Mouse (Mus musculus) hindbrain, postnatal 0 days (tissue): ENCODE measurements around the gene Ptger1. TPM values are rescaled to one million over a fixed set of nuclear protein-coding genes. Genes with fewer than 3 reads are reported as not detected.

ENCODE experiments used
- ATAC-seq: fragments of 200-750 bp; cut with Nextera tagmentation; 2 replicates; pipeline ENCODE4 v1.8.0; 2017; ENCODE audit warnings: mild to moderate bottlenecking, moderate TSS enrichment, moderate library complexity
- DNase-seq: peaks from one replicate; pipeline ENCODE4 v3.0.0-alpha.2; 2015; ENCODE audit warnings: low spot score
- H3K27ac ChIP-seq: fragments of 300-500 bp; sonication (generic); 2 replicates; pipeline ENCODE4 v1.5.1; 2014; ENCODE audit warnings: mild to moderate bottlenecking
- H3K27me3 ChIP-seq: fragments of 300-500 bp; sonication (generic); 2 replicates; pipeline ENCODE4 v1.6.1; 2014; ENCODE audit warnings: low read length, mixed read lengths; ENCODE audit not compliant: insufficient read depth
- H3K36me3 ChIP-seq: fragments of 300-500 bp; sonication (generic); 2 replicates; pipeline ENCODE4 v1.6.1; 2014; ENCODE audit warnings: low read length, mixed read lengths; ENCODE audit not compliant: insufficient read depth
- H3K4me1 ChIP-seq: fragments of 300-500 bp; sonication (generic); 2 replicates; pipeline ENCODE4 v1.6.1; 2014; ENCODE audit warnings: antibody characterized with exemption, low read length, mixed read lengths; ENCODE audit not compliant: insufficient read depth
- H3K4me2 ChIP-seq: fragments of 300-500 bp; sonication (generic); 2 replicates; pipeline ENCODE4 v1.6.1; 2014; ENCODE audit warnings: low read depth, mild to moderate bottlenecking, low read length, moderate library complexity, mixed read lengths
- H3K4me3 ChIP-seq: fragments of 300-500 bp; sonication (generic); 2 replicates; pipeline ENCODE4 v1.5.1; 2014; ENCODE audit warnings: low read length
- H3K9ac ChIP-seq: fragments of 300-500 bp; sonication (generic); replicated peaks from 2 replicates; pipeline ENCODE4 v1.6.1; 2014; ENCODE audit warnings: mild to moderate bottlenecking, low read length, moderate library complexity, mixed read lengths
- H3K9me3 ChIP-seq: fragments of 300-500 bp; sonication (generic); 2 replicates; pipeline ENCODE4 v1.6.1; 2016; ENCODE audit warnings: low read length, mixed read lengths
- CTCF ChIP-seq: IDR thresholded peaks from 2 replicates; pipeline ENCODE4 v1.5.1; 2016; ENCODE audit warnings: antibody characterized with exemption, control low read depth, low read depth
- WGBS: fragments of 180-500 bp; shearing (Covaris S2); extraction: QIAGEN DNeasy Blood & Tissue Kit; methylation state at CpG from one replicate; pipeline ENCODE4 v1.1.7; 2014; 5-methylcytosine and 5-hydroxymethylcytosine counted together
- polyA plus RNA-seq: library from polyadenylated mRNA; unstranded; fragments of >200 nt; fragmentation: Nextera tagmentation; extraction: Ambion mirVana; gene quantifications from 2 replicates; pipeline ENCODE4 v1.2.1, GENCODE M21; 2015
- total RNA-seq: library from RNA; depleted of rRNA; stranded (reverse); fragments of >200 nt; gene quantifications from 2 replicates; pipeline ENCODE4 v1.2.3, GENCODE M21; 2014; rRNA removed

Gene Ptger1
- total and polyA plus RNA-seq, 2 experiments from 2014 or later: 0.40 to 2.6 TPM

DNA sequence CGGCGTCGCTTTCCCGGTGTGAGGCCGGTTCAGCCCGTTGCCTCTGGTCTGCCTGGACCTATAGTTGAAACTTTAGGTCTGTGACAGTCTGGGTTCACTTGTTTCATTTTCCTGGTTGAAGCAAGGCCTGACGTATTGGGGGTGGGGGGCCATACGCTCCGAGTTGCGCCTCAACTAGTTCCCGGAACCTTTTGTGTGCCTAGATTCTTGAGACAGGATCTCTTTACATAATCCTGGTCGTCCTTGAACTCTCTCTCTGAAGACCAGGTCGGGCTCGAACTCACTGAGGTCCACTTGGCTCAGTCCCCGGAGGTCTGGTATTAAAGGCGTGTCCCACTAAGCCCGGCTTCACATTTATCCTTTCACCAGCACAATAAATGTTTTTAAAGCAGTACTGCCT is 49.3 kb downstream of the Ptger1 start:
- no peak for ATAC-seq
- Histone ChIP-seq H3K9ac (peak overlapping the region; percentile 84), H3K36me3 (peaks cover 7% of the 10 kb centered on the region)

GRCm38 (mm10) chr8:83716563-83716962 is 50.1 kb downstream of the Ptger1 start:
- no peak for TF ChIP-seq CTCF
- ATAC-seq (no peak), DNase-seq (no peak)
- Histone ChIP-seq H3K9ac (no peak overlapping the region), H3K4me3 (0 out of 2 replicates have a peak overlapping the region, but pooled peaks have one; percentile 94), H3K4me1 (0 out of 2 replicates have a peak, but pooled peaks cover 10% of the 10 kb centered on the region), H3K27ac (no peak overlapping the region), H3K36me3 (peaks cover 14% of the 10 kb centered on the region), H3K9me3 (no peaks in the 10 kb centered on the region), H3K27me3 (no peaks in the 10 kb centered on the region), H3K4me2 (peak overlapping the region; percentile 85)
- WGBS: 89% methylated on average over 2 of the region's 2 CpGs

More for the DNA sequence above, 49.3 kb downstream of the Ptger1 start:
- Histone ChIP-seq H3K27me3 (no peaks in the 10 kb centered on the region), H3K4me1 (0 out of 2 replicates have a peak, but pooled peaks cover 10% of the 10 kb centered on the region), H3K9me3 (no peaks in the 10 kb centered on the region), H3K4me3 (peak overlapping the region; percentile 94), H3K4me2 (peak overlapping the region; percentile 85), H3K27ac (peak overlapping the region; percentile 93; the same call in 1 of the 2 replicates)
- WGBS: under 1% methylated on average over 17 of the region's 17 CpGs
- TF ChIP-seq CTCF: no peak
- no peak for DNase-seq

GRCm38 (mm10) chr8:83719048-83719447 is 52.6 kb downstream of the Ptger1 start:
- no peak for ATAC-seq
- H3K27ac ChIP-seq: no peak overlapping the region

GRCm38 (mm10) chr8:83719693-83720092 is 53.2 kb downstream of the Ptger1 start:
- Histone ChIP-seq H3K36me3 (peaks cover 45% of the 10 kb centered on the region), H3K4me3 (no peak overlapping the region), H3K9me3 (no peaks in the 10 kb centered on the region), H3K9ac (no peak overlapping the region), H3K27ac (no peak overlapping the region), H3K4me2 (no peak overlapping the region), H3K27me3 (no peaks in the 10 kb centered on the region), H3K4me1 (0 out of 2 replicates have a peak, but pooled peaks cover 10% of the 10 kb centered on the region)
- no peak for TF ChIP-seq CTCF
- WGBS: 74% methylated on average over 2 of the region's 2 CpGs
- ATAC-seq (no peak), DNase-seq (no peak)

More at GRCm38 (mm10) chr8:83719048-83719447, 52.6 kb downstream of the Ptger1 start:
- TF ChIP-seq CTCF: no peak
- DNase-seq: no peak
- 90% methylated on average over 2 of the region's 2 CpGs for WGBS
- 0 out of 2 replicates have a peak, but pooled peaks cover 10% of the 10 kb centered on the region for H3K4me1 ChIP-seq
- H3K9ac ChIP-seq: no peak overlapping the region
- no peak overlapping the region for H3K4me2 ChIP-seq
- H3K9me3 ChIP-seq: no peaks in the 10 kb centered on the region
- peaks cover 39% of the 10 kb centered on the region for H3K36me3 ChIP-seq
- H3K27me3 ChIP-seq: no peaks in the 10 kb centered on the region
- no peak overlapping the region for H3K4me3 ChIP-seq

DNA sequence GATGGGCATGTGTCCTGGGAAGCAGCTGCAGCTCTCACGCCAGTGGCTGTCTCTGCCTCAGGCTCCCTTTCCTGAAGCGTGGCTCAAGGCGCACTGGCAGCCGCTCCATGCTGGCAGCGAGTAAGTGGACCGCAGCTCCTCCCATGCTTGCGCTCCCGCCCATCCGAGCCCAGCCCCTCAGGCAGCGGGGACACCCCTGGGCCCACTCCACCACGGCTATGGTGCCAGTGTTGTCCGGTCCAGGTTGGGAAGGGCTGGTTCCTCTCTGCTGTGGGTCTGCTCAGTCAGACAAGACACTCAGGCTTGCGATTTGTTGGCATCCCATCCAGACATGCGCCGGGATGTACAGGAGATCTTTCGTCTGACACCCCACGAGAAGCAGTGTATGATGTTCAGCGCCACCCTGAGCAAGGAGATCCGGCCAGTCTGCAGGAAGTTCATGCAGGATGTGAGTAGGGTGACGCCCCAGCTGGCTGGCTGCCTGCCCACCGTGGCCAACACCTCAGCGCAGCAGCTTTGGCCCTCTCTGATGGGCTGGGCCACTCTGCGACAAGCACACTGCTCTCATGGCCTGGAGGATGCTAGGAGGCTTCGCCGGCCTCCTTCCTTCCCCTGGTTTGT is 55.0 kb downstream of the Ptger1 start:
- Histone ChIP-seq H3K4me2 (no peak overlapping the region), H3K4me3 (no peak overlapping the region), H3K9me3 (no peaks in the 10 kb centered on the region), H3K4me1 (0 out of 2 replicates have a peak, but pooled peaks cover 4% of the 10 kb centered on the region), H3K27me3 (no peaks in the 10 kb centered on the region), H3K27ac (no peak overlapping the region), H3K9ac (no peak overlapping the region), H3K36me3 (peaks cover 53% of the 10 kb centered on the region)
- WGBS: 90% methylated on average over 25 of the region's 25 CpGs
- no peak for ATAC-seq
- TF ChIP-seq CTCF: no peak
- DNase-seq: no peak

Other genes starting within 250 kb of the Ptger1 start
- 179 and 224 TPM in 2 replicates for gene Scoc, start 208.3 kb upstream of the Ptger1 start, total RNA-seq
- 441 TPM in 2 replicates for gene Scoc, start 208.3 kb upstream of the Ptger1 start, polyA plus RNA-seq
- gene Olfr370, start 130.9 kb upstream of the Ptger1 start, total RNA-seq: 0.05 TPM in 1 of 2 replicates, not detected in the other
- 0.08 TPM in 1 of 2 replicates, not detected in the other for gene Olfr370, start 130.9 kb upstream of the Ptger1 start, polyA plus RNA-seq
- 124 and 186 TPM in 2 replicates for gene Ndufb7, start 100.0 kb upstream of the Ptger1 start, total RNA-seq
- gene Ndufb7, start 100.0 kb upstream of the Ptger1 start, polyA plus RNA-seq: 436 and 442 TPM in 2 replicates
- 1,283 and 1,409 TPM in 2 replicates for gene Tecr, start 58.7 kb upstream of the Ptger1 start, total RNA-seq
- gene Tecr, start 58.7 kb upstream of the Ptger1 start, polyA plus RNA-seq: 1,550 and 1,625 TPM in 2 replicates
- 35.3 and 42.7 TPM in 2 replicates for gene Dnajb1, start 58.5 kb upstream of the Ptger1 start, total RNA-seq
- 60.1 and 65.0 TPM in 2 replicates for gene Dnajb1, start 58.5 kb upstream of the Ptger1 start, polyA plus RNA-seq
- 71.5 and 84.9 TPM in 2 replicates for gene Gipc1, start 14.0 kb upstream of the Ptger1 start, total RNA-seq
- 114 and 121 TPM in 2 replicates for gene Gipc1, start 14.0 kb upstream of the Ptger1 start, polyA plus RNA-seq
- gene Pkn1, start 32.5 kb downstream of the Ptger1 start, total RNA-seq: 54.7 and 65.6 TPM in 2 replicates
- gene Pkn1, start 32.5 kb downstream of the Ptger1 start, polyA plus RNA-seq: 18.2 and 21.8 TPM in 2 replicates
- 36.2 and 44.6 TPM in 2 replicates for gene Ddx39, start 48.5 kb downstream of the Ptger1 start, total RNA-seq
- gene Ddx39, start 48.5 kb downstream of the Ptger1 start, polyA plus RNA-seq: 72.3 and 75.9 TPM in 2 replicates
- 9.2 and 10.4 TPM in 2 replicates for gene Adgre5, start 74.6 kb downstream of the Ptger1 start, total RNA-seq
- gene Adgre5, start 74.6 kb downstream of the Ptger1 start, polyA plus RNA-seq: 8.2 and 8.6 TPM in 2 replicates
- gene Adgrl1, start 233.4 kb downstream of the Ptger1 start, total RNA-seq: 393 and 469 TPM in 2 replicates
- gene Adgrl1, start 233.4 kb downstream of the Ptger1 start, polyA plus RNA-seq: 54.2 and 54.6 TPM in 2 replicates